Mouse (Mus musculus) ES-CJ7 (cell line): ENCODE results near the gene Fam234a.
A peak's percentile ranks its signal among the peaks of the same experiment; 100 is the strongest.
"Not testable (repeated sequence)": the region's sequence is repeated elsewhere in the genome, so short reads cannot be mapped to it uniquely, and the experiment has no call there.

ENCODE experiments used
- DNase-seq: peaks from one replicate; pipeline ENCODE4 v3.0.0; 2011; ENCODE audit warnings: low read depth, low spot score

The Fam234a gene

GRCm38 (mm10) chr17:26244101-26244841, at the start of gene Fam234a:
TSS of gene Fam234a (minus strand) at chr17:26244242.
- DNase-seq = peak; percentile 93

GRCm38 (mm10) chr17:26289475-26289874, 45.4 kb upstream of the Fam234a start:
- DNase-seq = no peak

- DNase-seq = peak; percentile 25
These were observed 42.3 kb upstream of the Fam234a start for GRCm38 (mm10) chr17:26286199-26286955.

- DNase-seq = peak; percentile 61
These were observed 32.7 kb upstream of the Fam234a start for GRCm38 (mm10) chr17:26276711-26277110.

- DNase-seq = no peak
These were observed 31.9 kb upstream of the Fam234a start for GRCm38 (mm10) chr17:26275933-26276332.

GRCm38 (mm10) chr17:26272586-26272985, 28.5 kb upstream of the Fam234a start:
- no peak for DNase-seq

- not testable (repeated sequence) for DNase-seq
These were observed 25.5 kb upstream of the Fam234a start for GRCm38 (mm10) chr17:26269577-26269976.

GRCm38 (mm10) chr17:26268851-26269250, 24.8 kb upstream of the Fam234a start:
- DNase-seq = peak; percentile 42

GRCm38 (mm10) chr17:26262384-26262783, 18.3 kb upstream of the Fam234a start:
- DNase-seq = no peak

- DNase-seq = peak; percentile 64
These were observed 17.8 kb upstream of the Fam234a start for GRCm38 (mm10) chr17:26261826-26262225.

GRCm38 (mm10) chr17:26255313-26255712, 11.3 kb upstream of the Fam234a start:
- DNase-seq = no peak

GRCm38 (mm10) chr17:26253399-26253798, 9.4 kb upstream of the Fam234a start:
- no peak for DNase-seq

- DNase-seq = peak; percentile 95
These were observed 8.7 kb upstream of the Fam234a start, which contains the start of gene Luc7l for GRCm38 (mm10) chr17:26252539-26253251. TSS of gene Luc7l (plus strand) at chr17:26252896.

- peak; percentile 37 for DNase-seq
These were observed 8.0 kb upstream of the Fam234a start for GRCm38 (mm10) chr17:26251886-26252538.

GRCm38 (mm10) chr17:26243471-26244100, 456 bp downstream of the Fam234a start:
- DNase-seq = peak; percentile 82

- DNase-seq = no peak
These were observed 3.1 kb downstream of the Fam234a start for GRCm38 (mm10) chr17:26240990-26241389.

GRCm38 (mm10) chr17:26240120-26240790, 3.8 kb downstream of the Fam234a start:
- DNase-seq = no peak

- DNase-seq = no peak
These were observed 4.5 kb downstream of the Fam234a start for GRCm38 (mm10) chr17:26239551-26239950.

GRCm38 (mm10) chr17:26237667-26238066, 6.4 kb downstream of the Fam234a start:
- no peak for DNase-seq

GRCm38 (mm10) chr17:26235077-26235815, 8.8 kb downstream of the Fam234a start:
- DNase-seq = no peak
